Mouse (Mus musculus) stomach, embryonic 16.5 days (tissue): ENCODE data around the gene Tmem181a. TPM values are rescaled to one million over a fixed set of nuclear protein-coding genes. Genes with fewer than 3 reads are reported as not detected.
"Not testable (repeated sequence)": the region's sequence is repeated elsewhere in the genome, so short reads cannot be mapped to it uniquely, and the experiment has no call there.

Source experiments
- ATAC-seq: fragments of 200-750 bp; cut with Nextera tagmentation; 2 replicates; pipeline ENCODE4 v1.8.0; 2017; ENCODE audit warnings: moderate number of reproducible peaks, moderate TSS enrichment; ENCODE audit not compliant: insufficient read depth, low FRiP score
- H3K27ac ChIP-seq: fragments of 300-500 bp; sonication (generic); 2 replicates; pipeline ENCODE4 v1.5.1; 2014; ENCODE audit warnings: low read length
- H3K27me3 ChIP-seq: fragments of 300-500 bp; sonication (generic); 2 replicates; pipeline ENCODE4 v1.6.1; 2014; ENCODE audit warnings: low read length, control low read depth, mixed read lengths; ENCODE audit not compliant: control insufficient read depth, insufficient read depth
- H3K36me3 ChIP-seq: fragments of 300-500 bp; sonication (generic); 2 replicates; pipeline ENCODE4 v1.6.1; 2014; ENCODE audit warnings: low read length; ENCODE audit not compliant: control insufficient read depth, insufficient read depth
- H3K4me1 ChIP-seq: fragments of 300-500 bp; sonication (generic); 2 replicates; pipeline ENCODE4 v1.6.1; 2014; ENCODE audit warnings: low read length, control low read depth, mixed read lengths; ENCODE audit not compliant: control insufficient read depth, insufficient read depth
- H3K4me2 ChIP-seq: fragments of 300-500 bp; sonication (generic); 2 replicates; pipeline ENCODE4 v1.6.1; 2014; ENCODE audit warnings: low read depth, low read length, mixed read lengths
- H3K4me3 ChIP-seq: fragments of 300-500 bp; sonication (generic); replicated peaks from 2 replicates; pipeline ENCODE4 v1.5.1; 2014; ENCODE audit warnings: mild to moderate bottlenecking, low read length
- H3K9ac ChIP-seq: fragments of 300-500 bp; sonication (generic); 2 replicates; pipeline ENCODE4 v1.6.1; 2014; ENCODE audit warnings: low read length
- H3K9me3 ChIP-seq: fragments of 300-500 bp; sonication (generic); replicated peaks from 2 replicates; pipeline ENCODE4 v1.6.1; 2016; ENCODE audit warnings: low read length, control low read depth; ENCODE audit not compliant: control insufficient read depth
- WGBS: fragments of 180-500 bp; shearing (Covaris S2); extraction: QIAGEN DNeasy Blood & Tissue Kit; methylation state at CpG from one replicate; pipeline ENCODE4 v1.1.7; 2014; 5-methylcytosine and 5-hydroxymethylcytosine counted together
- polyA plus RNA-seq: library from polyadenylated mRNA; unstranded; fragments of >200 nt; fragmentation: Nextera tagmentation; extraction: Ambion mirVana; gene quantifications from 2 replicates; pipeline ENCODE4 v1.2.1, GENCODE M21; 2015

Gene Tmem181a
- polyA plus RNA-seq, 1 experiment from 2014 or later = 23.5 TPM

- not testable (repeated sequence) for ATAC-seq, H3K4me1 ChIP-seq, H3K9ac ChIP-seq, H3K4me2 ChIP-seq, H3K27me3 ChIP-seq, H3K9me3 ChIP-seq, H3K36me3 ChIP-seq, H3K27ac ChIP-seq, H3K4me3 ChIP-seq
- WGBS = 90% methylated on average over 10 of the region's 10 CpGs
These were observed 98.6 kb downstream of the Tmem181a start for GRCm38 (mm10) chr17:6355256-6355655.

Other genes with a start within 250 kb of the Tmem181a start
- 4.5 and 4.6 TPM in 2 replicates for gene Serac1, start 177.1 kb upstream of the Tmem181a start, polyA plus RNA-seq
- 141 and 149 TPM in 2 replicates for gene Gtf2h5, start 177.1 kb upstream of the Tmem181a start, polyA plus RNA-seq
- 54.4 and 75.3 TPM in 2 replicates for gene Tulp4, start 150.4 kb upstream of the Tmem181a start, polyA plus RNA-seq
- 13.1 and 13.8 TPM in 2 replicates for gene Dynlt1a, start 60.6 kb downstream of the Tmem181a start, polyA plus RNA-seq
- gene Dynlt1b, start 173.3 kb downstream of the Tmem181a start, polyA plus RNA-seq = 440 and 474 TPM in 2 replicates